Mouse (Mus musculus): Measurements from ENCODE around the gene Ttll3. TPM values are rescaled to one million over a fixed set of nuclear protein-coding genes. Genes with fewer than 3 reads are reported as not detected.

The Ttll3 gene
- polyA plus RNA-seq, 1 experiment = 1.6 TPM

DNA sequence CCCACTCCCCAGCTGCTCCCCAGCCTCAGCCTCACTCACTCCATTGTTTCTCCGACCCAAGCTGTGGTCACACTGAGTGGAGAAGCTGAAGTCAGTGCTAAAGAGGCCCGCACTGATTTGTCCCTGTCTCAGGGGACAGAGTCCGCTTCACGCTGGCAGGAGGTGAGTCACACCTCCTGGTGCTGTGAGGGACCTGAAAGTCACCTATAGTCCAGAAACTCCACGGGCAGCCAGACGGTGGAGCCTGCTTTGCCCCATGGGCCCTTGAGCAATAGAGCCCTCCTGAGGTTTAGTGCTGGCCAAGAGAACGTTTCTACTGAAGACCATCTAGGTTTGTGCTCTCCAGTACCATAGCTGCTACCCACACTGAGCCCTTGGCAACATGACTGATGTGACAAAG is 45.6 kb downstream of the Ttll3 start:
- Histone ChIP-seq H3K27me3 (ENCODE audit: control insufficient read depth, insufficient read depth, insufficient read length) (peaks cover 9% of the 10 kb centered on the region), H3K79me2 (ENCODE audit: control insufficient read depth, insufficient read depth) (no peaks in the 10 kb centered on the region), H3K79me3 (ENCODE audit: low read depth) (no peaks in the 10 kb centered on the region), H3K4me3 (ENCODE audit: insufficient read depth, poor library complexity, severe bottlenecking) (no peak overlapping the region), H3ac (ENCODE audit: control insufficient read depth, insufficient read length, low read depth) (no peak overlapping the region), H3K36me3 (ENCODE audit: control insufficient read depth, insufficient read depth) (no peaks in the 10 kb centered on the region)
- TF ChIP-seq FOSL1 (IDR thresholded peaks at IDR 0.05; ENCODE audit: insufficient read depth, low read length, poor library complexity, severe bottlenecking) = no peak
- no peak for TF ChIP-seq CEBPB (IDR thresholded peaks at IDR 0.05; ENCODE audit: low read depth)
- no peak for TF ChIP-seq MAX (IDR thresholded peaks at IDR 0.05)
- no peak for TF ChIP-seq MYOD1 (IDR thresholded peaks at IDR 0.05; ENCODE audit: control insufficient read depth, insufficient read length, low read depth)
- no peak for TF ChIP-seq MYOG (IDR thresholded peaks at IDR 0.05; ENCODE audit: control insufficient read depth, extremely low read depth, insufficient read length)
- no peak for TF ChIP-seq USF1 (IDR thresholded peaks at IDR 0.05; ENCODE audit: low read depth)
- TF ChIP-seq CTCF (IDR thresholded peaks at IDR 0.05; ENCODE audit: control insufficient read depth, insufficient read depth, insufficient read length) = no peak

DNA sequence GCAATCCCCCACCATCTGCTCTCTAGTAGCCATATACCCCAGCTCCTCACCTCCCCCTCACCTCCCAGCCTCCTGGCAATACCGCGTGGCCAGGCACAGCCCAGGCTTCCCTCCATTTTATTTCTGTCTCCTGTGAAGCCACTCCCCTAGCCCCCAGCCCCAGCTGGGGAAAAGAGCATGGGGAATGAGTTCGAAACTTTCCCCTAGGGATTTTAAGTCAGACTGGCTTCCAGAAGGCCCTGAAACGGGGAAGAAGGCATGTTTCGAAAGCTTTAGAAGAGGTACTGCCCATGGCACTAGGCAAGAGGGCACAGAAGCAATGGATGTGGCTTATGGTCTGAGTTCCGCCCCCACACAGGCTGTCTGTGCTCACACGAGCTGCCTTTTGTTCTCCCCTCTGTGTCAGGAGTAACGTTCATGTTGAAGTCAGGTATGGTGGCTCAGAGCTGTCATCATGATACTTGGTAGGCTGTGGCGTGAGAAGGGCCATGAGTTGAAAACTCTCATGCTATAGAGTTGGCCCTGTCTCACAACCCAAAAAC is 46.7 kb downstream of the Ttll3 start, which contains the start of gene Cidec:
Cidec (minus strand) TSS at position 97 of the 542 bp plus-strand sequence.
- H3K27me3 ChIP-seq (ENCODE audit: control insufficient read depth, insufficient read depth, insufficient read length) = peaks cover 9% of the 10 kb centered on the region
- TF ChIP-seq MAX (IDR thresholded peaks at IDR 0.05) (no peak), CTCF (IDR thresholded peaks at IDR 0.05; ENCODE audit: control insufficient read depth, insufficient read depth, insufficient read length) (no peak), FOSL1 (IDR thresholded peaks at IDR 0.05; ENCODE audit: insufficient read depth, low read length, poor library complexity, severe bottlenecking) (no peak), MYOD1 (IDR thresholded peaks at IDR 0.05; ENCODE audit: control insufficient read depth, insufficient read length, low read depth) (no peak), USF1 (IDR thresholded peaks at IDR 0.05; ENCODE audit: low read depth) (no peak), MYOG (IDR thresholded peaks at IDR 0.05; ENCODE audit: control insufficient read depth, extremely low read depth, insufficient read length) (no peak), CEBPB (IDR thresholded peaks at IDR 0.05; ENCODE audit: low read depth) (no peak)
- H3K4me3 ChIP-seq (ENCODE audit: insufficient read depth, poor library complexity, severe bottlenecking) = no peak within 1 kb of the TSS
- no peaks in the 10 kb centered on the region for H3K36me3 ChIP-seq (ENCODE audit: control insufficient read depth, insufficient read depth)
- no peaks in the 10 kb centered on the region for H3K79me3 ChIP-seq (ENCODE audit: low read depth)
- H3ac ChIP-seq (ENCODE audit: control insufficient read depth, insufficient read length, low read depth) = no peak within 1 kb of the TSS
- H3K79me2 ChIP-seq (ENCODE audit: control insufficient read depth, insufficient read depth) = no peaks in the 10 kb centered on the region

DNA sequence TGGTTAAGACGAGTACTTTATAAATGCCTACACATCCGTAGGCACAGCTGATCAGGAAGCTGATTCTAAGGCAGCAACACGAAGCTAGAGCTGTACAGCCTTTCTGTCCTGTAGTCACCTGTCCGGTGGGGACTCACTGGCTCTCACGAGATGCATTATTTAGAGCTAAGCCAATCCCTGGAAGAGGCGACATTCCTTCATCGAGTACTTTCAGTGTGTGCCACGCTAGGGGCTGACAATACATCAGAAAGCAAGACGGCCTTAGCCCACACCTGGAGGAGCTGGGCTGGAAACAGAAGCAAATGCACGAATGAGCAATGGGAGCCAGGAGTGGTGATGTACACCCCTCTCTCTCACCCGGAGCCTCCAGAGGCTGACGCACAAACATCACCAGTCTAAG is 48.1 kb downstream of the Ttll3 start:
- H3ac ChIP-seq (ENCODE audit: control insufficient read depth, insufficient read length, low read depth) = no peak overlapping the region
- H3K79me2 ChIP-seq (ENCODE audit: control insufficient read depth, insufficient read depth) = no peaks in the 10 kb centered on the region
- peaks cover 9% of the 10 kb centered on the region for H3K27me3 ChIP-seq (ENCODE audit: control insufficient read depth, insufficient read depth, insufficient read length)
- TF ChIP-seq FOSL1 (IDR thresholded peaks at IDR 0.05; ENCODE audit: insufficient read depth, low read length, poor library complexity, severe bottlenecking) (no peak), MYOG (IDR thresholded peaks at IDR 0.05; ENCODE audit: control insufficient read depth, extremely low read depth, insufficient read length) (no peak), CTCF (IDR thresholded peaks at IDR 0.05; ENCODE audit: control insufficient read depth, insufficient read depth, insufficient read length) (no peak), MYOD1 (IDR thresholded peaks at IDR 0.05; ENCODE audit: control insufficient read depth, insufficient read length, low read depth) (no peak), USF1 (IDR thresholded peaks at IDR 0.05; ENCODE audit: low read depth) (no peak), MAX (IDR thresholded peaks at IDR 0.05) (no peak)
- H3K79me3 ChIP-seq (ENCODE audit: low read depth) = no peaks in the 10 kb centered on the region
- no peak overlapping the region for H3K4me3 ChIP-seq (ENCODE audit: insufficient read depth, poor library complexity, severe bottlenecking)
- no peaks in the 10 kb centered on the region for H3K36me3 ChIP-seq (ENCODE audit: control insufficient read depth, insufficient read depth)

DNA sequence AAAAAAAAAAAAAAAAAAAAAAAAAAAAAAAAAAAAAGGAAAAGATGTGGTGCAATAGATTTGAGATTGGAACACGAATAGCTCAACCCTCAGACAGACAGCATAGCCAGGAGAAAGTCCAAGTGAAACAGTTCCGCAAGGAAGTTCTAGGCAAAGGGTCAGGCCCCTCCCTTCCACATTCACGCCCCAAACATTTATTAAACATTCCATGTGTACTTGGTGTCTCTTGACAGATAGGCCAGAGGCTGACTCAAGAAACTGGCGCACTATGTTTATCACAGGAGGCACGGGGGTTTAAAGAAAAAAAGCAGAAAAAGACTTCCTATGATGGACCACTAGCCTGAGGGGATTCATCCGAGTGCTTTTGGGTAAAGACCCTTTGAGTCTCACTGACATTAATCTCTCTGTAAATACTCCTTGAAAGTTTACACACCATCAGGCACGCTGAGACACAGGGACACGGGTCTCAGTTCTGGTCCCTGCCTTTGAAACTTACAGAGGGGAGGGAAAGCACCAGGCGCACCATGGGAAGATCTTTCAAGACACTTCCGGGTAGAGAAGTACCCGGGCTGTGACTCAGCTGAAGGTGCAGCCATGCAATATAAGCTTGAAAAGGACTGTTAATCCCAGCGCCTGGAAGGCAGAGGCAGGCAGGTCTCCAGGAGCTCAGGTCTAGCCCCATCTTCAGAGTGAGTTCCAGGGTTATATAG is 49.8 kb downstream of the Ttll3 start:
- Histone ChIP-seq H3K79me3 (ENCODE audit: low read depth) (peaks cover 12% of the 10 kb centered on the region), H3K36me3 (ENCODE audit: control insufficient read depth, insufficient read depth) (no peaks in the 10 kb centered on the region), H3K27me3 (ENCODE audit: control insufficient read depth, insufficient read depth, insufficient read length) (peaks cover 5% of the 10 kb centered on the region), H3K79me2 (ENCODE audit: control insufficient read depth, insufficient read depth) (peaks cover 16% of the 10 kb centered on the region), H3K4me3 (ENCODE audit: insufficient read depth, poor library complexity, severe bottlenecking) (no peak overlapping the region), H3ac (ENCODE audit: control insufficient read depth, insufficient read length, low read depth) (no peak overlapping the region)
- TF ChIP-seq MAX (IDR thresholded peaks at IDR 0.05) (no peak), MYOG (IDR thresholded peaks at IDR 0.05; ENCODE audit: control insufficient read depth, extremely low read depth, insufficient read length) (no peak), MYOD1 (IDR thresholded peaks at IDR 0.05; ENCODE audit: control insufficient read depth, insufficient read length, low read depth) (no peak), CEBPB (IDR thresholded peaks at IDR 0.05; ENCODE audit: low read depth) (no peak), FOSL1 (IDR thresholded peaks at IDR 0.05; ENCODE audit: insufficient read depth, low read length, poor library complexity, severe bottlenecking) (no peak), USF1 (IDR thresholded peaks at IDR 0.05; ENCODE audit: low read depth) (no peak)

DNA sequence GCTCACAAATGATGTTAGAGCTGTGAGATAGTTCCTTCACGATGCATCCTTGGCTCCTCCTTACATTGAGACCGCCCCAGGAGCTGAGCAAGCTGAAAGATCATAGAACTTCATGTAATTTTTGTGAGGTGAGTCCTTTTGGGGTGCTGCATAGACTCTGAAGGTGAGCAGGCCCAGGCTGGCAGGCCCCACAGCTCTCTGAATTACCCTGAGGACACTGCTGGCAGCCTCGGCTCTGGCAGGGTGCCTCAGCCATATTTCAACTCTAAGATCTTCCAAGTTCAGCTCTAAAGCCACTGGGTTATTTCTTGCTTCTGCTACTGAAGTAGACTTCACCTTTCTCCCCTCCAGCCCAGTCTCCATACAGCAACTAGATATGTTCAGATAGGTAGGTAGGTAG is 51.6 kb downstream of the Ttll3 start:
- no peak for TF ChIP-seq CEBPB (IDR thresholded peaks at IDR 0.05; ENCODE audit: low read depth)
- no peak for TF ChIP-seq FOSL1 (IDR thresholded peaks at IDR 0.05; ENCODE audit: insufficient read depth, low read length, poor library complexity, severe bottlenecking)
- no peak for TF ChIP-seq USF1 (IDR thresholded peaks at IDR 0.05; ENCODE audit: low read depth)
- TF ChIP-seq CTCF (IDR thresholded peaks at IDR 0.05; ENCODE audit: control insufficient read depth, insufficient read depth, insufficient read length) = no peak
- no peak for TF ChIP-seq MAX (IDR thresholded peaks at IDR 0.05)
- TF ChIP-seq MYOG (IDR thresholded peaks at IDR 0.05; ENCODE audit: control insufficient read depth, extremely low read depth, insufficient read length) = no peak
- no peak for TF ChIP-seq MYOD1 (IDR thresholded peaks at IDR 0.05; ENCODE audit: control insufficient read depth, insufficient read length, low read depth)

More for the DNA sequence above, 51.6 kb downstream of the Ttll3 start:
- H3K79me3 ChIP-seq (ENCODE audit: low read depth) = peaks cover 18% of the 10 kb centered on the region
- no peak overlapping the region for H3ac ChIP-seq (ENCODE audit: control insufficient read depth, insufficient read length, low read depth)
- peaks cover 8% of the 10 kb centered on the region for H3K36me3 ChIP-seq (ENCODE audit: control insufficient read depth, insufficient read depth)
- H3K27me3 ChIP-seq (ENCODE audit: control insufficient read depth, insufficient read depth, insufficient read length) = no peaks in the 10 kb centered on the region
- no peak overlapping the region for H3K4me3 ChIP-seq (ENCODE audit: insufficient read depth, poor library complexity, severe bottlenecking)
- H3K79me2 ChIP-seq (ENCODE audit: control insufficient read depth, insufficient read depth) = peaks cover 33% of the 10 kb centered on the region

All from C2C12 (cell line).